Mouse (Mus musculus) small intestine, adult 2 months (tissue): Measurements from ENCODE around the gene Gnao1.

Experiments
- CTCF ChIP-seq: fragments of 200-500 bp; IDR thresholded peaks from 2 replicates; pipeline ENCODE4 v1.5.1; 2012; ENCODE audit warnings: low read depth, mild to moderate bottlenecking, control low read depth, inconsistent platforms, low read length, moderate library complexity, mixed read lengths; ENCODE audit not compliant: insufficient replicate concordance, insufficient read length; ENCODE audit errors: extremely low read depth
- POLR2A ChIP-seq: fragments of 200-500 bp; IDR thresholded peaks from 2 replicates; pipeline ENCODE4 v1.6.1; 2012; ENCODE audit warnings: low read depth, mild to moderate bottlenecking, control low read depth, inconsistent platforms, low read length, moderate library complexity

GRCm38 (mm10) chr8:93925513-93925912, 115.7 kb downstream of the Gnao1 start:
- TF ChIP-seq CTCF, result no peak
- no peak for TF ChIP-seq POLR2A
